Mouse (Mus musculus) kidney, embryonic 16.5 days (tissue): ENCODE measurements around the gene Cdk8. TPM values are rescaled to one million over a fixed set of nuclear protein-coding genes. Genes with fewer than 3 reads are reported as not detected.

Experiments used
- ATAC-seq: fragments of 200-750 bp; cut with Nextera tagmentation; 2 replicates; pipeline ENCODE4 v1.8.0; 2017; ENCODE audit warnings: moderate TSS enrichment; ENCODE audit not compliant: low FRiP score, low TSS enrichment
- H3K27ac ChIP-seq: fragments of 300-500 bp; sonication (generic); 2 replicates; pipeline ENCODE4 v1.5.1; 2014; ENCODE audit warnings: low read length
- H3K27me3 ChIP-seq: fragments of 300-500 bp; sonication (generic); 2 replicates; pipeline ENCODE4 v1.6.1; 2014; ENCODE audit warnings: low read length, control low read depth, mixed read lengths; ENCODE audit not compliant: insufficient read depth
- H3K36me3 ChIP-seq: fragments of 300-500 bp; sonication (generic); 2 replicates; pipeline ENCODE4 v1.6.1; 2014; ENCODE audit warnings: low read length, control low read depth, mixed read lengths; ENCODE audit not compliant: insufficient read depth
- H3K4me1 ChIP-seq: fragments of 300-500 bp; sonication (generic); 2 replicates; pipeline ENCODE4 v1.6.1; 2014; ENCODE audit warnings: low read length, control low read depth, mixed read lengths; ENCODE audit not compliant: insufficient read depth
- H3K4me2 ChIP-seq: fragments of 300-500 bp; sonication (generic); replicated peaks from 2 replicates; pipeline ENCODE4 v1.6.1; 2014; ENCODE audit warnings: low read depth, low read length
- H3K4me3 ChIP-seq: fragments of 300-500 bp; sonication (generic); 2 replicates; pipeline ENCODE4 v1.5.1; 2014; ENCODE audit warnings: mild to moderate bottlenecking, low read length
- H3K9ac ChIP-seq: fragments of 300-500 bp; sonication (generic); replicated peaks from 2 replicates; pipeline ENCODE4 v1.6.1; 2014; ENCODE audit warnings: low read length
- H3K9me3 ChIP-seq: fragments of 300-500 bp; sonication (generic); 2 replicates; pipeline ENCODE4 v1.6.1; 2016; ENCODE audit warnings: low read length, control low read depth
- WGBS: fragments of 180-500 bp; shearing (Covaris S2); extraction: QIAGEN DNeasy Blood & Tissue Kit; methylation state at CpG from one replicate; pipeline ENCODE4 v1.1.7; 2014; 5-methylcytosine and 5-hydroxymethylcytosine counted together
- polyA plus RNA-seq: library from polyadenylated mRNA; unstranded; fragments of >200 nt; fragmentation: Nextera tagmentation; extraction: Ambion mirVana; gene quantifications from 2 replicates; pipeline ENCODE4 v1.2.1, GENCODE M21; 2015

Cdk8 gene
- polyA plus RNA-seq, 1 experiment from 2014 or later = 11.4 TPM

DNA sequence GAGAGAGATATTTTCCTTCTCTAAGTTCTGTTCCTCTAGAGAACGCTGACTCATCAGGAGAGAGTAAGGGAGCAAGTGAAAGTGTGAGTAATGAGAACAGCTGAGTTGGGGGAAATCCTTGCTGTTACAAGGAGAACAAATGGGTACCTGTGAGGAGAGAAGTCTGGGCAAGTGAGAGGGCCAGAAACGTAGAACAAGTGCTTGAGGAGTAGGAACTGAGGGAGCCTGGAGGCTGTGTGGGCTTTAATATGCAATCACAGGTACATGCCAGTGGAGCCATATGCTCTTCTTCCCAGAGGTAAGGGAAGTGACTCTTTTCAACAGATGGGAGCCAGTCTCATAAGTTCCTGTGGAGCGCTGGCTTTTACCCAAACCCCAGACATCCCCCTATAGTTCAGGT, 118.2 kb downstream of the Cdk8 start:
- H3K9ac ChIP-seq = no peak overlapping the region
- H3K27me3 ChIP-seq = no peaks in the 10 kb centered on the region
- H3K9me3 ChIP-seq = no peaks in the 10 kb centered on the region
- H3K4me3 ChIP-seq = no peak overlapping the region
- WGBS = 64% methylated on average over 3 of the region's 3 CpGs
- H3K36me3 ChIP-seq = no peaks in the 10 kb centered on the region
- H3K4me2 ChIP-seq = no peak overlapping the region
- H3K4me1 ChIP-seq = no peaks in the 10 kb centered on the region
- H3K27ac ChIP-seq = no peak overlapping the region
- ATAC-seq = no peak

DNA sequence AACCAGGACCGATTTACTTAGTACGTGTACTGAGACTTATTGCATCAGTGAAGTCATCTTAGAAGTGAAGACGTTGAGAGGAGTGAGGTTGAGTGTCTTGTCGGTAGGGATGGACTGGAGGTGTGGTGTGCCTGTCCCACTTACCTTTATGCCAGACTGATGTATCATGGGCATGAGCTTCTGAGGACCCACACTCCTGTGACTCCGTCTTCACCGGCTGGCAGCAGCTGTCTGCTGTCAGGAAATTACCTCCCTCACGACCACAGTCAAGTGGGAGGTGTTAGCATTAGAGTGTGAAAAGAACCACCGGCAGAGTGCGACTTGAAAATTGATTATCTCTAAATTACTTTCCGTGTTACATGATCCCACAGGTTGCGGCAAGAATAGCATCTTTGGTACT, 119.8 kb downstream of the Cdk8 start:
- Histone ChIP-seq H3K36me3 (no peaks in the 10 kb centered on the region), H3K4me1 (no peaks in the 10 kb centered on the region), H3K27ac (no peak overlapping the region), H3K4me3 (no peak overlapping the region), H3K9me3 (no peaks in the 10 kb centered on the region), H3K9ac (no peak overlapping the region), H3K27me3 (no peaks in the 10 kb centered on the region), H3K4me2 (no peak overlapping the region)
- 35% methylated on average over 11 of the region's 11 CpGs for WGBS
- ATAC-seq = peak; percentile 23; the same call in 1 of the 2 replicates

DNA sequence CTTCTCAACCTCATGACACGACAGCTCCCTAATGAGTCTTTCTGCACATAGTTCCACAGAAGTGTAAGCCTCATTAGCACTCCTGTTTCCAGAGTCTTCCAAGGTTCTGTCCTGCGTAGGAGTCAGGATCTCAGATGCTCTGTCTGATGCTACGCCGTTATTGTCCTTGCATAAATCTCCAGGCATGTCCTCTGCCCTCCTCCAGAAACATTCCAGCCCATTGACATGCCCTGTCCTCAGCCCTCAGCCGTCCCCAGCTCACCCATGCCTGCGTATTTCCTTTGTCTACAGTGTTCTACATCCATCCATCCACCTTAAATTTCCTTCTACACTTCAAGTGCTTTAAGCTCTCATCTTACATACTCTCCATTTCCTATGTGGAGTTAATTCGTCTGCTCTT, 121.0 kb downstream of the Cdk8 start:
- 54% methylated on average over 7 of the region's 7 CpGs for WGBS
- Histone ChIP-seq H3K27me3 (no peaks in the 10 kb centered on the region), H3K27ac (no peak overlapping the region), H3K4me3 (no peak overlapping the region), H3K36me3 (no peaks in the 10 kb centered on the region), H3K4me1 (no peaks in the 10 kb centered on the region), H3K9me3 (no peaks in the 10 kb centered on the region), H3K9ac (no peak overlapping the region), H3K4me2 (no peak overlapping the region)
- peak; percentile 51; the same call in 1 of the 2 replicates for ATAC-seq

Other genes with a start within 250 kb of the Cdk8 start
- gene Cyp3a25, start 221.6 kb upstream of the Cdk8 start, polyA plus RNA-seq = not detected in 2 replicates
- gene Cyp3a59, start 152.0 kb upstream of the Cdk8 start, polyA plus RNA-seq = not detected in 2 replicates
- gene Gm5565, start 70.7 kb upstream of the Cdk8 start, polyA plus RNA-seq = not detected in 2 replicates
- gene Gm6309, start 60.5 kb upstream of the Cdk8 start, polyA plus RNA-seq = not detected in 2 replicates
- 0.21 and 0.28 TPM in 2 replicates for gene 1700001J03Rik, start 45.9 kb upstream of the Cdk8 start, polyA plus RNA-seq
- gene Rnf6, start 9.7 kb upstream of the Cdk8 start, polyA plus RNA-seq = 71.2 and 71.9 TPM in 2 replicates
- gene Wasf3, start 153.8 kb downstream of the Cdk8 start, polyA plus RNA-seq = 3.0 and 3.5 TPM in 2 replicates